Mouse (Mus musculus) T-helper 1 cell (primary cell): ENCODE measurements around the gene Tnik.

Source experiments
- in situ Hi-C: fragments of 300-600 bp; cut with MboI, MseI; formaldehyde crosslinking; loops from one replicate; pipeline ENCODE4 v1.15.1; 2025; ENCODE audit warnings: high pct_unique_total_duplicates

Gene Tnik

DNA sequence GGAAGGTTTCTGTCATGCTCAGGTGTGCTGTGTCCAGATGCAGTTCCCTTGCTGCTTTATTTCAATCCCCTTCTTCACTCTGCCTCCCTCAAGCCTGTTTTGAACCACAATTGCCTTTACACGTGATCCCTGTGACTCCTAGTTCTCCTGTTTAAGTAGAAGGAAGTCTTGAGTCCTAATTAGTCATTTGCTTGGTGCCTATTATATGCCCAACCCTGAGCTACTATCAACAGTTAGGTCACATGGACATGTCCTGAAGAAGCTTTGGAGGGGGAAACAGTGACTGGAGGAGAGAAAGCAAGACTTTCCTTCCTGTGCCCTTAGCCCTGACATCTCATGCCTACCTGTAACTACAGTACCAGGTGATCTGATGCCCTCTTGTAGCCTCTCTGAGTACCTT, 210.4 kb downstream of the Tnik start:
- in situ Hi-C loops, result no loop called here

DNA sequence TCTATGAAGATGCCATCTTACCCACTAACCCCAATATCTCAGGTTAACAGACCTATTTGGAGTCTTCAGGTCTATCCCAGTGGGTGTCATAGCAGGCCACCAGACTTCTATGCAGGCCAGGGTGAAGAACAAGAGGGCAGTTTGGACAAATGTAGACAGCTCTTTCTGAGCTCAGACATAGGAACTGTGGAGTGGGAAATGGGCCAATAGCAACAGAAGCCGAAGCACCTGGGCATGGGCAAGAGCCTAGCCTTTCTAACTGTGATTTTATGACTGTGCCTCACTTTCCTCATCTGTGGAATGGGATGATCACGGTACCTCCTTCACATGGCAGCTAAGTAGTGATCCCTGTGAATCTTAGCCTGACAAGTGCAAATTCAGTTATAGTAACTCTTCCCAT, 214.4 kb downstream of the Tnik start:
- in situ Hi-C loops, result no loop called here

DNA sequence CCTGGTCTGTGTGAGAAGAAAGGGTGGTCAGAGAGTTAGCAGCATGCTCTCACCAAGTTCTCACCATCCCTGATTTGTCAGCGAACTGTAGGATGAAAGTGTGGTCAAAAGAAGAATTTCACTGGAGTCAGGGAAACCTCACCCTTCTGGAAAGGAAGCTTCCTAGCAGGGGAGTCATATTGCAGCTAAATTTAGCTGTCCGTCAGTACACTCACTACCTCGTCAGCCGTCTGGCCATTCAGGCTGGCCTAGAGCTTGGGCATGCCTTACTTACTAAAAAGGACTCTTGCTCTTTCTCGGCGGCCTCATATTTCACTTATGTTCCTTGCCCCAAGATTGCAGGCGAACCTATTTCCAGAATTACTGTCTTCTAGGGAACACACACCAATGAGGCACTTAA, 222.7 kb downstream of the Tnik start:
- in situ Hi-C loops, result no loop called here

DNA sequence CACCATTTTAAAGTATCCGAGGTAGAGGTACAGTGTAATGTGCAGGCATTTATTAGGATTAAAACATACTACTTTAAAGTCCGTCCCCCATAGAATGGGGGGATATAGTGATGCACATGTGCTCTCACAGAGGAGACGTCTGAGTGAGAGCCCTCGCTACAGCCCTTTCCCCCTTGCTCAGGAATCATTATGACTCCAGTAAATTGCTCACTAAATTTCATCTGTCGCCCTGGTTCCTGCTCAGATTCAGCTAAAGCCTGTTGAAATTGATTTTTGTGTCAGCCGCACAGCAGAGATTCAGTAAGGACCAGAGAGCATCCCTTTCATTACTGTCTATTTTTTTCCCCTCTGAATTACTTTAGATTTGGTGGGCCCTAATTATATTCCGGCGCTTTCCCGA, 224.4 kb downstream of the Tnik start:
- in situ Hi-C loops, result no loop called here

DNA sequence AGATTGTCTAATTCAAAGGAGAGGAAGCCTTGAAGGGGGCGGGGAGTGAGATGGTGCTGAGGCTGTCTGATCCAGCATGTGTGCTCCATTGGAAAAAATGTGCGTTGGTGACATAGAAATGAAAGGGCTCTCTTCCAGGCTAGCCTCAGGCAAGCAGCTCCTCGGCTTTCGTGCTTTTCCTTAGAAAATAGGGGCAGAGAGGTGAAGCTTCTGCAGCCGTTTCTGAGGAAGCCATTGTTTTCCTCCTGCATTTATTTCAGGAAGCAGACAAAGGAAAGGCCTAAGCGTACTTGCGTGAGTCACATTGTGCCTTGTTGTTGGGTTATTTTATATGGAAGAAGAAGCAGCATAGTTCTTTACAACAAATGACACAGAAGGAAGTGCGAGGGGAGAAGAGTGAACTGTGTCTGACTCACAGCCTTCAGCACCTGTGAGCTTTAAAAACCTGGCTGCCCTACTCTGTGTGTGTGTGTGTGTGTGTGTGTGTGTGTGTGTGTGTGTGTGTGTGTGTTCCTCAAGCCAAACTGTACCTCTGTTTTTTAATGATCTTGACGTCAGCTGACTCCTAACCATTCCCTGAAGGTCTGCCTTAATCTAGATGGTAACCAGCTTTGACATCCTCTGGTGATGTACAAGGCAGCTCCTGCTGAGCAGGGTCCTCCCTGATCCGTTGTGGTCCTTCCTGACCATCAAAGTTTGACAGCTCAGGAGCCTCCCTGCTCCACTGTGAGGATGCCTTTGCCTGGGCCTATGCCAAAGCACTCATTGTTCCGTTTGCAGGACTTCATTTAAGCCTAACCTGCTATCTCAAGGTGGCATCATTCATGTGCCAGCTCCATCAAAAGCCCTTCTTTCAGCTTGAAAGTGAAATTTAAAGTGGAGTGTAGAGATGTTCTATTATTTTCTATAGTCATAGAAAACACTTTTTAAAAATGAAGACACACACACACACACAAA, 228.3 kb downstream of the Tnik start:
- in situ Hi-C loops, result no loop called here

DNA sequence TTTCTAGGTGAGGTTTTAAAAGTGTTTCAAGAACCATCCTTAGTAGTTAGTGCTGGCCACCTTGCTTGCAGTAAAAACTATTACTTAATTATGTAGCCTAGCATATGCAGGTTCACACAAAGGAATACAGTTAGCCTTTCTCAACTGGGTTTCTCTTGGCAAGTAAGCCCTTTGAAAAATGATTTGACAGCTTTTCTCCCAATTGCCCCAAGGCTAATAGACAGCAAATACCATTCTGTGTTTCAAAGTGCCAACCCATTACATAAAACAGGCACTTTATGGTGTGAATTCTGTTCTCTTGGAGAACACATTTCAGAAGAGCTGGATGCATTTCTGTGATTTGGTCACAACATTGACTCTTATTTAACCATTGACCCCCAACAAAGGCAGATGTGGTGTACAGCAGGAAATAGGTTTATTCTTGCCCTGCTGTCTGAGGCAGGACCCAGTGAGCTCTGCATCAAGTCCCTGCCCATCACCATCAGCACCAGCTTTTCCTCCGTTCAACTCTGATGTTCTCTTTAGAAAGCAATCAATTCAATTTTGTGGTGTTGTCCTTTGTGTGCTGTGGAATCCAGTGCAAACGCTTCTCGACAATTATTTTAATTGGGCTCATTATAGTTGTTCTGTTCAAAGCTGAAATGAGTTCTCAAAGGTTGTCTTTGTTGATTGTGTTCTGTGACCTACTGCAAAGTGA, 233.9 kb downstream of the Tnik start:
- in situ Hi-C loops, result no loop called here

DNA sequence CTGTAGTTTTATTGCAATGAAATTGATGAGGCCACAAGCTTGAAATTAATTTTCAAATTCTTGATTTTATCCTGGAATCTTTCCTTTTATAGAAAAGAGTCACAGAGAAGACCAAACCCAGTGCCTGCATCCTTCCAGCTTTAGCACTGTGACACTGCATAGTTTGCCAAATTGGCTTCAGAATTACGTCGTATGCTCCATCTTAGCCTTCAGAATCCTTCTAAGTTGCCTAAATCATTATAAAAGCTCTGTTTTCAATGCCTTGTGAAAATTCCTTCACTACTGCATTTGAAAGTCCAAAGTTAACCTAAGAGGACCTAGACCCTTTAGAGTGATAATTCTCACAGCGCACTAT, 234.5 kb downstream of the Tnik start:
- in situ Hi-C loops, result no loop called here

DNA sequence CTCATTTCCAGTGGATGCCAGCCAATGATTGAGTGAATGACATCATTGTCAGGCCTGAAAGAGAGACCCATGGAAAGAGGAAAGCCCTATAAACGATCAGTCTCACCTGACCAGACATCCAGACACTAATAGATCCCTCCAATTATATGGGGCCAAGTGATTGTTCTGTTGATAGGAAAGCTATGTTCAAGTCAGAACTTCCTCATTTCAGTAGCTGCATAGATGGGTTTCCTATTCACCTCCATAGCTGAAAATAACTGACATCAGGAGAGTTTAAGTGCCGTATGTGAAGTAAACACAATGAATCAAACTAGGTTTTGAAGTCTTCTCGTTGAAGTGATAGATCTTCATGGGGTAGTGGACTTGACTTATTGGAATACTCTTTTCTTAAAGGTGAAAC, 239.7 kb downstream of the Tnik start:
- in situ Hi-C loops, result no loop called here

DNA sequence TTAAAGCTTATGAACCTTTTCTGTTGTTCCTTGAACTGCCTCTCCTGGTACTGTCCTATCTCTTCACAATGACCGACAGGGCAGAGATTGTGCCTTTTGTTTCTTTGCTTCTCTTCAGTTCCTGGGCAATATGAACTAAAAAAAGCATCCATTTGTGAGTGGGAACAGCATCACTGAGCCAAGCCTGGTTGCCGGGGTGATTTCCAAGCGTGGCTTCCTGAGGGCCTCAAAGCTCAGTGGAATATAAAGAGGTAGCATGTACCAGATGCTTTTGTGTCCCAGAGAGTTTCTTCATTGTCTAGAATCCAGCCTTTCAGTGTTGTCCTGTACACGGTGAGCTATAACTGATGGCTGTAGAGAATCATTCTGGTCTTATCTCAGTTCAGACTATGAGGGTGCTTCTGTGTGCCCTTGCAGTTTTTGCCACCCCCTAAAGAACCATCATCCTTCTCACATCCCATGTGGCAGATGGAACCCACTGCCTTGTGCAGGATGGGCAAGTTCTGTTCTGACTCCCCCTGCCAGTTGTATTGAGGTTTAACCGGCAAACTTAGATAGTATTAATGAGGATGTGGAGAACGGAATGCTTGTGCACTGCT, 246.4 kb downstream of the Tnik start:
- in situ Hi-C loops, result no loop called here

DNA sequence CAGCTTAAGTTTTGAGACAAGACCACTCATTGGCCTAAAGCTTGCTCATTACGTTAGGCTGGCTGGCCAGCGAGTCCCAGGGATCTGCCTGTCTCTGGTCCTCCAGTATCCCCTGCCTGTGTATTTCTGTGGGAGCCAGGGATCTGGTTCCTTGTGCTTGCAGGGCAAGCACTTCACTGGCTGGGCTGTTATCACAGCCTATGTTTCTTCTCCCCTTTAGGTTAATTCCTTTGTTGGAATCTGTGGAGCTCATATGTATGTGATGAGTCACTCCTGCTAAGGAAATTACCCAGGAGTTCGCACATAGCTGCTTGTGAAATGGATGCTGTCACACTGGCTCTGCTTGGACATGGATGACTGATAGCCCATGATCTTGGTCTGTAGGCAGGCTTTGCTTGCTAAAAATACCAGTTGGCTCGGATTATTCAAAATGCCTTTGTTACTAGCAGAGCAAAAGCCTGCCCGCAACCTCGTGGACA, 260.0 kb downstream of the Tnik start:
- in situ Hi-C loops, result no loop called here

DNA sequence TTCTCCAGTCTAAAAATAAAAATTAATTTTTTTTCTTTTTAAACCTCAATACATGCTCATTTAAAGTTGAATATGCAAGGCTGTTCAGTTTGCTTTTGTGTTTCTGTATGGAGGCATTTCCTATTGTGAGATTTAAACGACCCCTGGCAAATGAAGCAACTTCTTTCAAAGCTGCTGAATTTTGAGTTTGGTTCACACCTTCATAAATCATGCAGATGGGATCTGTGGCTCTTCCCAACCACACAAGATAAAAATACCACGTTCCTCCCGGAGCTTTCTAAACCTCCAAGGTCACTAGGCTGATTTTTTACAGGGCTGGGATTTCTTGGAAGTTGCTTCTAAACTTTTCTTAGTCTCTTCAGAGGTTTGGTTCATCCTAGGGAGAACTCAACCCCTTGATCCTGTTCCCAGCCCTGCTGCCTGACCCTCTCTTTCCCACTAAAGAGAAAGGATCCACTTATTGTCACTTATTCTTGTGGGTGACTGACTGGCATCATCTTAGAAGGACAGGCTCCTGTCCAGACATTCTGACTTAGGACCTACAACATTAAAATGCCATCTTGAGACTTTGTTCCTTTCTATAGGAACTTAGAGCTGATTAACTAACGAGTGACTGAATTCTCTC, 260.6 kb downstream of the Tnik start:
- in situ Hi-C loops, result no loop called here

DNA sequence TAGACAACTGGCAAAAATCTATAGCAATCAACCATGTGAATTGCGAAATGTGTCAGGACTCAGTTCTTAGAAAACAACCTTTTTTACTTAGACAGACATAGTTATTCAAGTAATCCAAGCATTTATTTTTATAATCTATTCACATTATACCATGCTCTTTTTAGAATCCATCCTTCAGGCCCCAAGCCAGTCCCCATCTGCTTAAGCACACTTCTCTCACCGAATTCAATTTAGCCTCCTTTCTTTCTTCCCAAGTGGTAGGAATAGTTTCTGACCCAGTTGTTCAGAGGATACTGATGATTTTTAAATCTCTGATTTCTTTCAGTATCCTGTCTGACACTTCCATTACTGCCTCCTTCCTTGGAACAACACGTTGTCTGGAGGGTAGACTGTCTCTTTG, 261.5 kb downstream of the Tnik start:
- in situ Hi-C loops, result no loop called here

DNA sequence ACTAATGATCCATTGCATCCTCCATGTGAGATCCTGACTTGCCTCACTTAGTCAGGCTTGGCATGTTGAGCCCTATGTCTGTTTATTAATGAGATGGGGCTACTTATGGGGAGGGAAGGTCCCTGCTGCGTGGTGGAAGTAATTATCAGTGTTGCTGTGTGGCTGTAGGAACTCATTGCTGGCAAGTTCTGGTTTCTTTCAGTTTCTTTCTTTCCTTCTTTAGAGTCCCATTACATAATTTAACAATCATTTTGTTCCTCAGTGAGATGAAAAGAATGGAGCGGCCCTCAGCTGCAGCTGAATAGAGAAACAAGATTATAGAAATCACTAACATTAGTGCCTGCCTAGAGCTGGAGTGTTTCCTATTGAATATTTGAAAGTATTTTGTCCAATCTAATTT, 263.7 kb downstream of the Tnik start:
- in situ Hi-C loops, result no loop called here

DNA sequence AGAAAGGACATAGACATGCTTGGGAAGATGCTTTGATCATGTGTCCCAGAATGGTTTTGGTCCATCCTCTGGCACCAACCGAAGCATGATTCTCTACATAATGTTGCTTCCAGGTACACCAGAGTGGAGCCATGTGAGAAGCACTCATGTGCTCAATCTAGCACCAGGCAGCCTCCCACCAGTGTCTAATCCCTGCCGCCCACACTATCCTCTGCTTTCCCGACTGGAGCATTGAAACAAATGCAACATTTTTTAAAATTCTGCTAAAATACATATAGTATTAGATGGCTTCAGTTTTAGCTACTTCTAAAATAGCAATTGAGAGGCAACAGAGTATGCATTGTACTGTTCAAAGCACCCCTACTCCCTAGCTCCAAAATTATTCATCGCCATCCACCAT, 264.2 kb downstream of the Tnik start:
- in situ Hi-C loops, result no loop called here

DNA sequence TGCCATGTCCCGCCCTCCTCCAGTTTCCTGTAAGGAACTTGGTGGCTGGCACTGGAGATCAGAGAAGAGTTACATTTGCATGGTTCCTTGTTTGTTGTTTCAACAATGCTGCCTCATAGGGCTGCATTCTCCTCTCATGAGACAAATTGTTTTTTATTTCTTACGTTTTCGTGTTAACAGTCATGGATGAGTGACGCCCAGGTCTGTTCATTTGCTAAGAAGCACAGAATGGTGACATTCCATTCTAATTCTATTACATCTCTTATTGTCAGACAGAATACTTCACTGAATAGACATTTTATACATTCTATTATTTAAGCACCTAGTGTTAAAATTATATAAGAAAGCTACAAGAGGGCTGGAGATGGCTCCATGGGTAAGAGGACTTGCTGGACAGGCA, 266.5 kb downstream of the Tnik start:
- in situ Hi-C loops, result no loop called here

DNA sequence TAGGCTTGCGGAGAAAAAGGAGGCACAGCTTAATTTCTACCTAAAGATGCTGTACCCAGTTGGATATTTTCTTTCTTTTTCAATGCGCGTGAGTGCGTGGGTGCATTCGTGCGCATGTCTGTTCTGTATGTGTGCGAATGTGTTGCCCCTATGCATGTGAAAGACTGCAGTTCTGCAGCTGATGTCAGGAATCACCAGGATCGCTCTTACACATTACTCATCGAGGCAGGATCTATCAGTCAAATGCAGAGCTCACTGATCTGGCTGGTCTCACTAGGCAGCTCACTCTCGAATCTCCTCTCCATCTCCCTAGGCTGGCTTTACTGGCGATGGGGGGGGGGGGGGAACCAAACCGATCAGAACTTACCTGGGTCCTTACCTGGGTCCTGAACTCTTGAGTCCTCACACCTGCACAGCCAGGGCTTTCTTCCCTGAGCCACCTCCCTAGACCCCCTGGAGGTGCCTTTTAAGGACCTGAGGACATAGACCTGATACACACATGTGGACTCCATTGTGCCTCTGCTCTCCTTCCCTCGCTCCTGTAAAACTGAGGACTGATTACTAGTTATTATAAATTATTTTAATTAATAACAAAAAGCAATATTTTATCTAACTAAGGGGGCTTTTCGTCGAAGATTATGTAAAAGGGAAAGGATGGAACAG, 268.4 kb downstream of the Tnik start:
- in situ Hi-C loops, result no loop called here

DNA sequence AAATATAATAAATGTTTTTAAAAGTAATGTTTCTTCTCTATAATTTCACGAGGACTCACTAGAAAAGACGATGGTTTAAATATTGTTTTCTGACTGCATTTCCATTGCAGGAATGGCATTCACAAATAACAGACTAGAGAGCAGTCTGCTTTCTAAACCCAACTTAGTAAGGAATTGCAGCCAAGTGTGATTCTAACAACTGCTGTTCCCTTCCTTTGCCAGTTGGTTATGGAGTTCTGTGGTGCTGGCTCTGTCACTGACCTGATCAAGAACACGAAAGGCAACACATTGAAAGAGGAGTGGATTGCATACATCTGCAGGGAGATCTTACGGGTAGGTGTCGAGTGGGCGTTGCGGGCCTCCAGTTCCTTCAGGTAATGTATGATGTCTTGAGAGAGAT, 269.7 kb downstream of the Tnik start:
- in situ Hi-C loops, result no loop called here

DNA sequence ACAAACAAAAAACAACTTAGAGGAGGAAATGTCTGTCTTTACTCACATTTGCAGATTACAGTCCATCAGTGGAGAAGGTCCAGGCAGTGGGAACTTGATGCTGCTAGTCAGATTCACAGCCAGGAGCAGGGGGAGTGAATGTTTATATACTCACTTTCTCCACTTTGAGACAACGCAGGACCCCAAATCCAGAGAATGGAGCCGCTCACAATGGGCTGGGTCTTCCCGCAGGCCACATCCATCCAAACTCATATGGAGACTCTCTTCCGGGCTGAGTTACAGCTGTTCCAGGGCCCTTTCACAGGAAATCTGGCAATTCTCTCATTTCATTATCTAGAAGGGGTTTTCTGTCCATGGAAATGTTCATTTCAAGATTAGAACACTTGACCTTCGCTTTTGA, 277.1 kb downstream of the Tnik start:
- in situ Hi-C loops, result no loop called here

DNA sequence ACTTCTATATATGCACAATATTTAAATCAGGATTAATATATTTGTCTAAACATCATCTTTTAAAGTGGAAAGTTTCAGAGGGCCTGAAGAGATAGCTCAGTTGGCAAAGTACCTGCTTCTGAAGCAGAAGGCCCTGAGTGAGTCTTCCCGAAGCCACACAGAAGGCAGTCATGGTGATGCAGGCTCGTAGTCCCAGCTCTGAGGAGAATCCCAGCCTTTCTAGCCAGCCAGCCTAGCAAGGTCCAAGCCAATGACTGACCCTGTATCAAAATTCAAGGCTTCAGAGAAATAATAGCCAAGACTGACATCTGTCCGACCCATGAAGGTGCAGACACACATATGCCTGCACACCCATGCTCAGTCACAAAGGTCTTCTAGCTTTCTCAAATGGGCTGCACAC, 279.9 kb downstream of the Tnik start:
- in situ Hi-C loops, result no loop called here

DNA sequence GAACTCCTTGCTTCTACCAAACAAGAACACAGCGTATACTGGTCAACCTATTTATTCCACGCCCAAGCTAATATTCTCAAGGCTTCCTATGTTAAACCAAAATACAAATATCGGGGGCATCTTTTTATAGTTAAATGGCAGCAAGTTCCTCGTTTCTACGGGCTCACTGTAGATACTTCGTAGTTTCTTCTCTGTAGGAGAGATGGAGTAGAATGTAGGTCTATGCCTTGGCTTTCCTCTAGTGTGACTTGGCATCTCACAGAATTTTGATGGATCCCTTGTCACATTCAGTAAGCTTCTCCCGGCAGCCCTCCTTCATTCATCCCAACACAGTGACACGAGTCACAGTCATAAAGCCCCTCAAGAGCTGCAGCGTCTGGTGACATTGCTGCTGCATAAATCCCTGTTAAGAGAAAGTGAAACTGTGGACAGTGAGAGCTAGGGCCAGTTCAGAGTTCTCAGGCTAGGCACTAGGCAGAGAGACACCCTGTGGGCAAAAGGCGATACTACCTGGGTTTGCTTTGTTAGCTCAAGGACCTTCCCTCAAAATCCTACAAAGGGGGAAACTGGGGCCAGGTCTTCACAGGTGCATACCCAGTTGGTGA, 280.5 kb downstream of the Tnik start:
- in situ Hi-C loops, result no loop called here

DNA sequence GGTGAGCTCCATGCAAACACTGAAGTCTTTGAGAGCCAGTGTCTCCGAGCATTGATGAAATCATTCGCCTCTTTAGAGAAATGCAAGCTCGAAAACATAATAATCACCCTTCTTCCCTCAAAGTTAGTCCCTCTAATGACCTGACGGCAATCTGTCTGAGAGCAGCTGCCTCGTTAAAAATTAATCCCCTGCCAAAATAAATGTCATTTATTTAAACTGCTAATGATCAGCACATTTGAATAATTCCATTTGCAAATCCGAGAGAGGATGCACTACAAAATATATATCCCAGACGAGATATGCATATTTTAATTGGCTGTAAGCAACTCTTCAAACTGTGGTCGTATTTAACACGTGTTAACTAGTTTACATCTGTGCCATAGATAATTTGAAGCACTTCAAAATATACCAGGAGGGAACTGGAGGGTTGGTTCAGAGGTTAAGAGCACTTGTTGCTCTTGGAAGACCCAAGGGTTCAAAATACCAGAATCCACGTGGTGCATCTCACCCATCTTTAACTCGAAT, 281.4 kb downstream of the Tnik start:
- in situ Hi-C loops, result no loop called here
